Mouse (Mus musculus) cerebellum, adult 8-10 months (tissue): ENCODE results near the gene Olfr1362.

Experiments
- DNase-seq: peaks from one replicate; pipeline ENCODE4 v3.0.0; 2022

Olfr1362 gene

GRCm38 (mm10) chr13:21613922-21614321 is at the start of gene Olfr1362:
TSS of gene Olfr1362 (minus strand) at chr13:21614022.
- no peak for DNase-seq

- no peak for DNase-seq
These were observed 49.5 kb upstream of the Olfr1362 start, which contains the start of gene Olfr1361 for GRCm38 (mm10) chr13:21663286-21663685. TSS of gene Olfr1361 (minus strand) at chr13:21663386.

- DNase-seq: no peak
These were observed 28.6 kb upstream of the Olfr1362 start, which contains the start of gene Olfr11 for GRCm38 (mm10) chr13:21642418-21642817. TSS of gene Olfr11 (minus strand) at chr13:21642518.

- no peak for DNase-seq
These were observed 22.2 kb downstream of the Olfr1362 start for GRCm38 (mm10) chr13:21591618-21592017.

GRCm38 (mm10) chr13:21581659-21582058 is 32.2 kb downstream of the Olfr1362 start, which contains the start of gene Olfr1364:
TSS of gene Olfr1364 (minus strand) at chr13:21581759.
- DNase-seq: no peak
